Mouse (Mus musculus) neural tube, embryonic 11.5 days (tissue): Measurements from ENCODE around the gene Dusp6. TPM values are rescaled to one million over a fixed set of nuclear protein-coding genes. Genes with fewer than 3 reads are reported as not detected.

Source experiments
- ATAC-seq: fragments of 200-750 bp; cut with Nextera tagmentation; 2 replicates; pipeline ENCODE4 v1.8.0; 2017; ENCODE audit warnings: moderate number of reproducible peaks, mild to moderate bottlenecking, moderate TSS enrichment, moderate library complexity; ENCODE audit not compliant: insufficient read depth, low FRiP score, low TSS enrichment
- DNase-seq: peaks from one replicate; pipeline ENCODE4 v3.0.0-alpha.2; 2015; ENCODE audit warnings: low spot score
- H3K27ac ChIP-seq: fragments of 300-500 bp; sonication (generic); 2 replicates; pipeline ENCODE4 v1.5.1; 2014; ENCODE audit warnings: low read depth, mild to moderate bottlenecking, low read length
- H3K27me3 ChIP-seq: fragments of 300-500 bp; sonication (generic); 2 replicates; pipeline ENCODE4 v1.6.1; 2014; ENCODE audit warnings: mild to moderate bottlenecking, low read length, mixed read lengths; ENCODE audit not compliant: control insufficient read depth, insufficient read depth
- H3K36me3 ChIP-seq: fragments of 300-500 bp; sonication (generic); 2 replicates; pipeline ENCODE4 v1.6.1; 2014; ENCODE audit warnings: mild to moderate bottlenecking, low read length, moderate library complexity, mixed read lengths; ENCODE audit not compliant: control insufficient read depth, insufficient read depth
- H3K4me1 ChIP-seq: fragments of 300-500 bp; sonication (generic); 2 replicates; pipeline ENCODE4 v1.6.1; 2014; ENCODE audit warnings: low read length, mixed read lengths; ENCODE audit not compliant: control insufficient read depth, insufficient read depth
- H3K4me2 ChIP-seq: fragments of 300-500 bp; sonication (generic); 2 replicates; pipeline ENCODE4 v1.6.1; 2014; ENCODE audit warnings: low read depth, mild to moderate bottlenecking, moderate library complexity
- H3K4me3 ChIP-seq: fragments of 300-500 bp; sonication (generic); 2 replicates; pipeline ENCODE4 v1.5.1; 2014; ENCODE audit warnings: low read depth, low read length
- H3K9ac ChIP-seq: fragments of 300-500 bp; sonication (generic); 2 replicates; pipeline ENCODE4 v1.6.1; 2014; ENCODE audit warnings: mild to moderate bottlenecking, low read length
- H3K9me3 ChIP-seq: fragments of 300-500 bp; sonication (generic); 2 replicates; pipeline ENCODE4 v1.6.1; 2016; ENCODE audit warnings: low read length; ENCODE audit not compliant: control insufficient read depth
- whole genome bisulfite sequencing: fragments of 180-500 bp; shearing (Covaris S2); extraction: QIAGEN DNeasy Blood & Tissue Kit; methylation state at CpG from one replicate; pipeline ENCODE4 v1.1.7; 2014; 5-methylcytosine and 5-hydroxymethylcytosine counted together
- polyA plus RNA-seq: library from polyadenylated mRNA; unstranded; fragments of >200 nt; fragmentation: Nextera tagmentation; extraction: Ambion mirVana; gene quantifications from 2 replicates; pipeline ENCODE4 v1.2.1, GENCODE M21; 2014

The Dusp6 gene
- polyA plus RNA-seq, 1 experiment from 2014 or later: 57.5 TPM

- Histone ChIP-seq H3K4me2 (no peak overlapping the region), H3K9ac (no peak overlapping the region), H3K4me1 (peaks cover 7% of the 10 kb centered on the region; the same call in 1 of the 2 replicates), H3K27me3 (0 out of 2 replicates have a peak, but pooled peaks cover 2% of the 10 kb centered on the region), H3K4me3 (no peak overlapping the region), H3K9me3 (no peaks in the 10 kb centered on the region), H3K27ac (no peak overlapping the region), H3K36me3 (no peaks in the 10 kb centered on the region)
- ATAC-seq (no peak), DNase-seq (no peak)
- 79% methylated on average over 8 of the region's 8 CpGs for WGBS
Observed at GRCm38 (mm10) chr10:99259840-99260239, 3.2 kb upstream of the Dusp6 start.

GRCm38 (mm10) chr10:99261151-99261635 is 1.8 kb upstream of the Dusp6 start:
- H3K4me1 ChIP-seq: peaks cover 18% of the 10 kb centered on the region
- H3K9ac ChIP-seq: peak overlapping the region; percentile 85
- WGBS: under 1% methylated on average over 30 of the region's 30 CpGs
- 0 out of 2 replicates have a peak, but pooled peaks cover 2% of the 10 kb centered on the region for H3K27me3 ChIP-seq
- peak overlapping the region; percentile 94 for H3K27ac ChIP-seq
- ATAC-seq (peak; percentile 5), DNase-seq (peak; percentile 68)
- H3K36me3 ChIP-seq: no peaks in the 10 kb centered on the region
- no peaks in the 10 kb centered on the region for H3K9me3 ChIP-seq
- peak overlapping the region; percentile 52 for H3K4me3 ChIP-seq
- peak overlapping the region; percentile 93 for H3K4me2 ChIP-seq

- peak overlapping the region; percentile 93 for H3K4me2 ChIP-seq
- no peaks in the 10 kb centered on the region for H3K36me3 ChIP-seq
- ATAC-seq (peak; percentile 51), DNase-seq (peak; percentile 87)
- 0 out of 2 replicates have a peak, but pooled peaks cover 2% of the 10 kb centered on the region for H3K27me3 ChIP-seq
- H3K4me3 ChIP-seq: peak overlapping the region; percentile 52
- H3K9ac ChIP-seq: peak overlapping the region; percentile 85
- 0% methylated on average over 59 of the region's 62 CpGs for WGBS
- H3K4me1 ChIP-seq: peaks cover 21% of the 10 kb centered on the region
- peak overlapping the region; percentile 94 for H3K27ac ChIP-seq
- no peaks in the 10 kb centered on the region for H3K9me3 ChIP-seq
Observed at GRCm38 (mm10) chr10:99261636-99262318, 1.3 kb upstream of the Dusp6 start.

GRCm38 (mm10) chr10:99262319-99262866 is 638 bp upstream of the Dusp6 start:
- peak overlapping the region; percentile 93 for H3K4me2 ChIP-seq
- H3K9me3 ChIP-seq: no peaks in the 10 kb centered on the region
- H3K9ac ChIP-seq: peak overlapping the region; percentile 85
- ATAC-seq (peak; percentile 5; the same call in 1 of the 2 replicates), DNase-seq (no peak)
- no peaks in the 10 kb centered on the region for H3K36me3 ChIP-seq
- H3K4me3 ChIP-seq: peak overlapping the region; percentile 52
- under 1% methylated on average over 20 of the region's 20 CpGs for WGBS
- H3K4me1 ChIP-seq: peaks cover 21% of the 10 kb centered on the region
- 0 out of 2 replicates have a peak, but pooled peaks cover 2% of the 10 kb centered on the region for H3K27me3 ChIP-seq
- H3K27ac ChIP-seq: peak overlapping the region; percentile 94

GRCm38 (mm10) chr10:99263419-99264221 is 589 bp downstream of the Dusp6 start:
- Histone ChIP-seq H3K27me3 (0 out of 2 replicates have a peak, but pooled peaks cover 2% of the 10 kb centered on the region), H3K4me2 (peak overlapping the region; percentile 93), H3K27ac (peak overlapping the region; percentile 80), H3K4me3 (peak overlapping the region; percentile 52), H3K9me3 (no peaks in the 10 kb centered on the region), H3K36me3 (no peaks in the 10 kb centered on the region), H3K4me1 (peaks cover 32% of the 10 kb centered on the region), H3K9ac (peak overlapping the region; percentile 69)
- ATAC-seq: peak; percentile 22
- under 1% methylated on average over 66 of the region's 66 CpGs for WGBS
- DNase-seq: peak; percentile 73

- no peak for ATAC-seq
- H3K9ac ChIP-seq: peak overlapping the region; percentile 69
- no peaks in the 10 kb centered on the region for H3K9me3 ChIP-seq
- peak; percentile 45 for DNase-seq
- H3K27ac ChIP-seq: peak overlapping the region; percentile 80
- peak overlapping the region; percentile 52 for H3K4me3 ChIP-seq
- H3K4me1 ChIP-seq: peaks cover 38% of the 10 kb centered on the region
- 0 out of 2 replicates have a peak, but pooled peaks cover 2% of the 10 kb centered on the region for H3K27me3 ChIP-seq
- H3K4me2 ChIP-seq: peak overlapping the region; percentile 93
- no peaks in the 10 kb centered on the region for H3K36me3 ChIP-seq
- under 1% methylated on average over 26 of the region's 26 CpGs for WGBS
Observed at GRCm38 (mm10) chr10:99264301-99265010, 1.4 kb downstream of the Dusp6 start.

GRCm38 (mm10) chr10:99265011-99265694 is 2.1 kb downstream of the Dusp6 start:
- peaks cover 42% of the 10 kb centered on the region for H3K4me1 ChIP-seq
- no peak for ATAC-seq

More at GRCm38 (mm10) chr10:99265011-99265694, 2.1 kb downstream of the Dusp6 start:
- Histone ChIP-seq H3K9me3 (no peaks in the 10 kb centered on the region), H3K27ac (peak overlapping the region; percentile 80), H3K9ac (peak overlapping the region; percentile 69), H3K4me3 (peak overlapping the region; percentile 52), H3K27me3 (0 out of 2 replicates have a peak, but pooled peaks cover 2% of the 10 kb centered on the region), H3K36me3 (no peaks in the 10 kb centered on the region), H3K4me2 (peak overlapping the region; percentile 93)
- DNase-seq: peak; percentile 65
- WGBS: 2% methylated on average over 7 of the region's 7 CpGs
